Mouse (Mus musculus): ENCODE data around the gene Gm20498. TPM values are rescaled to one million over a fixed set of nuclear protein-coding genes. Genes with fewer than 3 reads are reported as not detected.
A peak's percentile ranks its signal among the peaks of the same experiment; 100 is the strongest.
"Not testable (repeated sequence)": the region's sequence is repeated elsewhere in the genome, so short reads cannot be mapped to it uniquely, and the experiment has no call there.

Gene Gm20498
- polyA plus RNA-seq, 1 experiment from 2014 or later, result 27.8 TPM

DNA sequence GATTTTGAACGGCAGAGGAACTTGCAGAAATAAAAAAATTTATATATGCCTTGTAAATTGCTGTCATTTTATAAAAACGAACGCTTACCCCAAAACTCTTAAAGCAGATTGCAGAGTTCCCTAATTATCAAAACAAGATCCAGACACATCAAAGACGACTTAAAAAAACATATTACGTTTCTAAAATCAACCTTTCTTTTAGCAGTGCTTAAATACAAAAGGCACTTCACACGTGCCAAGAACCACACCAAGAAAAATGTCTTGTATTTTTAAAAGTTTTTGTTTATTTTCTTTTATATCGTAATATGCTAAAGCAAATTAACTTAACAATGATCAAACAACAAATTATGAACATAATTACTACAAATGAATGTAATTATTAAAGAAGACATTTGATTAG, 48.5 kb downstream of the Gm20498 start:
- peak overlapping the region; percentile 72 for H3K9ac ChIP-seq

GRCm38 (mm10) chr12:81483656-81484055, 49.0 kb downstream of the Gm20498 start:
- WGBS, result 33% methylated on average over 17 of the region's 17 CpGs
- Histone ChIP-seq H3K27me3 (no peaks in the 10 kb centered on the region), H3K9me3 (replicated peaks) (no peaks in the 10 kb centered on the region), H3K27ac (no peak overlapping the region), H3K36me3 (ENCODE audit: poor library complexity, severe bottlenecking) (no peaks in the 10 kb centered on the region), H3K4me1 (0 out of 2 replicates have a peak, but pooled peaks cover 3% of the 10 kb centered on the region), H3K4me3 (peak overlapping the region; percentile 68), H3K9ac (peak overlapping the region; percentile 45), H3K4me2 (peak overlapping the region; percentile 59)
- ATAC-seq, result no peak

More for the DNA sequence above, 48.5 kb downstream of the Gm20498 start:
- no peak overlapping the region for H3K27ac ChIP-seq
- no peaks in the 10 kb centered on the region for H3K36me3 ChIP-seq (ENCODE audit: poor library complexity, severe bottlenecking)
- no peaks in the 10 kb centered on the region for H3K27me3 ChIP-seq
- no peak for ATAC-seq
- peak overlapping the region; percentile 68 for H3K4me3 ChIP-seq
- peak overlapping the region; percentile 59 for H3K4me2 ChIP-seq
- H3K9me3 ChIP-seq (replicated peaks), result no peaks in the 10 kb centered on the region
- 0 out of 2 replicates have a peak, but pooled peaks cover 3% of the 10 kb centered on the region for H3K4me1 ChIP-seq
- WGBS, result 2% methylated on average over 7 of the region's 7 CpGs

DNA sequence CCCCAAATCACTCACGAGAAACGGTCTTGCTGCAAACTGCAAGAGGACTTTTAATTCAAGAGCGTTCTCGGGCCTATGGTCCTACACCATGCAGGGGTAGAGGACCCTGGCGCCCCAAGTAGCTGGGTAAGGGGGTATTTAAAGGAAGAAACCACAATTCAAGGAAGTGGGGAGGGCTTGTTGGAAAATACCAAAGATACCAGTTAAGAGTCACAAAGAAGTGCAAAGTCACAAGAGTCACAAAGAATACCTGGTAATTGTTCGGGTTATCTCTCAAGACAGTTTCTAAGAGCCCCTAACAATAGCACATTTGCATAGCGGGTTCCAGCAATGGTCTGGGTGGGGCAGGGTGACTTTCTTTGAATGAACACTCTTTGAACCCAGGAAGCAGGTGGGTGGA, 73.7 kb downstream of the Gm20498 start:
- WGBS, result 94% methylated on average over 7 of the region's 7 CpGs
- not testable (repeated sequence) for H3K9ac ChIP-seq

GRCm38 (mm10) chr12:81438985-81439384, 93.7 kb downstream of the Gm20498 start:
- not testable (repeated sequence) for H3K27ac ChIP-seq; H3K4me3 ChIP-seq; H3K4me2 ChIP-seq; ATAC-seq; H3K9ac ChIP-seq; H3K27me3 ChIP-seq; H3K36me3 ChIP-seq (ENCODE audit: poor library complexity, severe bottlenecking); H3K9me3 ChIP-seq (replicated peaks); H3K4me1 ChIP-seq
- 95% methylated on average over 9 of the region's 9 CpGs for WGBS

More for the DNA sequence above, 73.7 kb downstream of the Gm20498 start:
- not testable (repeated sequence) for H3K27ac ChIP-seq; H3K4me1 ChIP-seq; ATAC-seq; H3K27me3 ChIP-seq; H3K36me3 ChIP-seq (ENCODE audit: poor library complexity, severe bottlenecking); H3K9me3 ChIP-seq (replicated peaks); H3K4me2 ChIP-seq; H3K4me3 ChIP-seq

DNA sequence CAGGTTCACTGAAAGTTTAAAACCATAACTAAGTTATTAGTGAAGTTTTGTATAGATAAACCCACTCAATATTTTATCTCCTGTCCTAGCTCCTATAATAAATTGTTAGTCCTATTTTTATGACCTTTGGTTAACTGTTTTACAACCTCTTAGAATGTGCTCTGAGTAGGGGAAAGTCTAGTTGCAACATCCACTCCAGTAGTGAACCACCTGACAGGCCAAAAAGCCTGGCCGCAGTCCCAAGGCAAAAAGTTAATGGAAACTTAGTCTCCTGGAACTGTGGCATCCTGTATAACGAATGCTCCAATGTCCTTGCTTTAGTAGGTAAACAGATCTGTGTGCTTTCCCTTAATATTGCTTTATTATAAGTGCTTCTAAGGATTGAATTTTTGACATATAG, 97.9 kb downstream of the Gm20498 start:
- WGBS, result 95% methylated on average over 2 of the region's 2 CpGs
- H3K4me2 ChIP-seq; H3K9ac ChIP-seq; ATAC-seq; H3K36me3 ChIP-seq (ENCODE audit: poor library complexity, severe bottlenecking); H3K27ac ChIP-seq; H3K9me3 ChIP-seq (replicated peaks); H3K27me3 ChIP-seq; H3K4me3 ChIP-seq; H3K4me1 ChIP-seq: not testable (repeated sequence)

- Histone ChIP-seq H3K36me3 (ENCODE audit: poor library complexity, severe bottlenecking) (peaks cover 25% of the 10 kb centered on the region), H3K27me3 (no peaks in the 10 kb centered on the region), H3K4me3 (no peak within 1 kb of the TSS), H3K27ac (no peak within 1 kb of the TSS), H3K4me1 (no peaks in the 10 kb centered on the region), H3K4me2 (no peak within 1 kb of the TSS), H3K9ac (no peak within 1 kb of the TSS), H3K9me3 (replicated peaks) (0 out of 2 replicates have a peak, but pooled peaks cover 8% of the 10 kb centered on the region)
- WGBS, result 94% methylated on average over 1 of the region's 1 CpGs
- ATAC-seq, result no peak
Measured at GRCm38 (mm10) chr12:81421846-81422245, 110.9 kb downstream of the Gm20498 start, which contains the start of gene Adam4. Gene Adam4 (minus strand): TSS chr12:81421946.

DNA sequence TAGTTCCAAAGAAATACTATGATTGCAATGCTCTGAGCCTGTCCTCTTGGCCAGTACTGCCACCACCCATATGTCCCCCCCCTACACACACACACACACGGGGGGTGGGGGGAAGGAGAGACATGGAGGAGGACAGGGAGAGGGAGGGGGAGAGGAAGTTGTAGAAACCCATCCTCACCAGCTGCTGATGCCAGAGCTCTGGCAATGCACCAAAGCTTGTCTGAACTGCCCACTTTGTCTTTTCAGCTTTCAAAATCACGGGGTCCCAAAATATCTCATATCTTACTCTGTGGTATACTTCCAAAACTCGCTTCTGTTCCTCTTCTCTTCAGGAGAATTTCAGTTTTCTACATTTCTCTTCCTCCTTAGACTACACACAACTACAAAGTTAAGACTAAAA, 119.5 kb downstream of the Gm20498 start:
- Histone ChIP-seq H3K9ac (no peak overlapping the region), H3K4me1 (no peaks in the 10 kb centered on the region), H3K9me3 (replicated peaks) (no peaks in the 10 kb centered on the region), H3K4me2 (no peak overlapping the region), H3K27me3 (no peaks in the 10 kb centered on the region), H3K4me3 (no peak overlapping the region), H3K27ac (no peak overlapping the region), H3K36me3 (ENCODE audit: poor library complexity, severe bottlenecking) (no peaks in the 10 kb centered on the region)
- 73% methylated on average over 3 of the region's 3 CpGs for WGBS
- ATAC-seq, result no peak

GRCm38 (mm10) chr12:81408966-81409365, 123.7 kb downstream of the Gm20498 start:
- H3K36me3 ChIP-seq (ENCODE audit: poor library complexity, severe bottlenecking), result no peaks in the 10 kb centered on the region
- no peak overlapping the region for H3K9ac ChIP-seq
- 92% methylated on average over 3 of the region's 3 CpGs for WGBS
- H3K4me1 ChIP-seq, result no peaks in the 10 kb centered on the region
- no peaks in the 10 kb centered on the region for H3K9me3 ChIP-seq (replicated peaks)
- no peak overlapping the region for H3K4me2 ChIP-seq
- H3K27ac ChIP-seq, result no peak overlapping the region
- ATAC-seq, result no peak
- no peaks in the 10 kb centered on the region for H3K27me3 ChIP-seq
- H3K4me3 ChIP-seq, result no peak overlapping the region

DNA sequence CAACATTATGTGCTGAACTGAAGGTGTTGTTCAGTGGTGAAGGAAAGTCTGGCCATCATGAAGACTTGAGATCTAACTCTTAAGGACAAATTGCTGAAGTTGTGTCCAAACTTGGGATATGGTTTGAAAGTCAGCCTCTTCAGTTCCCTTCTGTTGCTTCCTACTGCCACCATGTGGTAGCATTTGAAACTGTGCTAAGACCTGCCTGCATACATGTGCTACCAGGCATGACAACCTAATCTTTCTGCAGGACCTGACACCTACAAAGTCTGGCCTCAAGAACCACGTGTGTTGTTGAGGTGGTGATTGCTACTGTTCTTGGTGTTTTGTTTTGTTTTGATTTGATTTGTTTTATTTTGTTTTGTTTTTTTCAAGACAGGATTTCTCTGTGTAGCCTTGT, 130.5 kb downstream of the Gm20498 start:
- Histone ChIP-seq H3K27ac (no peak overlapping the region), H3K9ac (no peak overlapping the region), H3K4me1 (no peaks in the 10 kb centered on the region), H3K9me3 (replicated peaks) (no peaks in the 10 kb centered on the region), H3K27me3 (no peaks in the 10 kb centered on the region), H3K36me3 (ENCODE audit: poor library complexity, severe bottlenecking) (no peaks in the 10 kb centered on the region), H3K4me2 (no peak overlapping the region), H3K4me3 (no peak overlapping the region)
- ATAC-seq, result peak; percentile 74
- WGBS, result 20% methylated on average over 1 of the region's 1 CpGs

DNA sequence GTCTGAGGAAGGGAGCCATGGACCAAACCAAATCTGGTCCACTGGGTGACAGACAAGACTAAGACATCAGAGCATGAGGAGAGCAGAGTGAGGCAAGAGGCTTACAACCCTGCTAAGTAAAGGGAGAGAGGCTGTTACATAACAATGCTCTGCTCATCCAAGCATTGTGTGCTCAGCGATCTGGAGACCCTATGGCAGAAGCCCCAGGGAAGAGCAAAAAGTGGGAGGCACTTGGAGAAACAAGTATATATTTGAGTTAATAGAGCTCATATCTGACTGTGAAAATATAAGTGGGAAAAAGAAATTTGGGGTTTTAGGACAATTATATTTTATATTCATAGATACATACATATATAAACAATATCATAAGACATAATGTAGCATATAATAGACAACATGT, 153.3 kb downstream of the Gm20498 start, which contains the start of gene Gm4787:
TSS of gene Gm4787 (minus strand) at position 101 of the 400 bp plus-strand sequence.
- not testable (repeated sequence) for H3K36me3 ChIP-seq (ENCODE audit: poor library complexity, severe bottlenecking); H3K9me3 ChIP-seq (replicated peaks); H3K4me1 ChIP-seq; H3K4me3 ChIP-seq; H3K27ac ChIP-seq; H3K9ac ChIP-seq; ATAC-seq; H3K4me2 ChIP-seq; H3K27me3 ChIP-seq
- WGBS, result 67% methylated on average over 1 of the region's 1 CpGs

DNA sequence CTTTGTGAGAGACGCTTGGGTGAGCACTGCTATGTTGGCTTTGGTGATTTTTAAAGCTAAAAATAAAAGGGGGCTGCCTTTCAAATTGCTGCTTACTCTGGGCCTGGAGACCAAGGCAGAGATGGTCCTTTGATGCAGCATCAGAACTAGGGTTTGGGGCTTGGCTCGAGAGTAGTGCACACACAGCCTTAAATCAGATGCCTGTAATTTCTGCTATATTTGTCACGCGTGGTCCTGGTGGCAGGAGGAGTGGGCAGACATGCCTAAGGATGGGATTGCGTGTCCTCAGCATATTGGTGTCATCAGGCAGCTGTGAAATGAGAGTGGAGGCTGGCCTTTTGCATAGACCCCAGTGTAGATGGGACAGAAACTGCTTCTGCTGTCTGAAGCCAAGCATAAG, 198.9 kb downstream of the Gm20498 start:
- H3K27ac ChIP-seq, result no peak overlapping the region
- 71% methylated on average over 5 of the region's 5 CpGs for WGBS

GRCm38 (mm10) chr12:81332875-81333421, 199.8 kb downstream of the Gm20498 start, which contains the start of gene Slc8a3:
Gene Slc8a3 (minus strand): TSS chr12:81333180.
- under 1% methylated on average over 37 of the region's 47 CpGs for WGBS
- peak; percentile 76 for ATAC-seq
- H3K9ac ChIP-seq, result peak within 1 kb of the TSS; percentile 82
- H3K27me3 ChIP-seq, result peaks cover 22% of the 10 kb centered on the region
- peak within 1 kb of the TSS; percentile 98 for H3K4me2 ChIP-seq
- H3K9me3 ChIP-seq (replicated peaks), result no peaks in the 10 kb centered on the region
- H3K27ac ChIP-seq, result peak within 1 kb of the TSS; percentile 70
- H3K4me3 ChIP-seq, result peak within 1 kb of the TSS; percentile 69
- H3K4me1 ChIP-seq, result peaks cover 17% of the 10 kb centered on the region; the same call in 1 of the 2 replicates
- H3K36me3 ChIP-seq (ENCODE audit: poor library complexity, severe bottlenecking), result no peaks in the 10 kb centered on the region

More for the DNA sequence above, 198.9 kb downstream of the Gm20498 start:
- Histone ChIP-seq H3K4me3 (peak overlapping the region; percentile 69; the same call in 1 of the 2 replicates), H3K4me2 (peak overlapping the region; percentile 98), H3K27me3 (peaks cover 22% of the 10 kb centered on the region), H3K36me3 (ENCODE audit: poor library complexity, severe bottlenecking) (no peaks in the 10 kb centered on the region), H3K9ac (peak overlapping the region; percentile 82; the same call in 1 of the 2 replicates), H3K9me3 (replicated peaks) (no peaks in the 10 kb centered on the region), H3K4me1 (peaks cover 17% of the 10 kb centered on the region; the same call in 1 of the 2 replicates)
- ATAC-seq, result no peak
